Mouse (Mus musculus) hindbrain, embryonic 11.5 days (tissue): ENCODE measurements around the gene Otx1. TPM values are rescaled to one million over a fixed set of nuclear protein-coding genes. Genes with fewer than 3 reads are reported as not detected.

ENCODE experiments used
- ATAC-seq: fragments of 200-750 bp; cut with Nextera tagmentation; 2 replicates; pipeline ENCODE4 v1.8.0; 2017; ENCODE audit warnings: mild to moderate bottlenecking, moderate TSS enrichment, moderate library complexity; ENCODE audit not compliant: low FRiP score
- DNase-seq: peaks from one replicate; pipeline ENCODE4 v3.0.0-alpha.2; 2015; ENCODE audit warnings: low spot score
- H3K27ac ChIP-seq: fragments of 300-500 bp; sonication (generic); 2 replicates; pipeline ENCODE4 v1.5.1; 2014; ENCODE audit warnings: mild to moderate bottlenecking, low read depth, low read length
- H3K27me3 ChIP-seq: fragments of 300-500 bp; sonication (generic); 2 replicates; pipeline ENCODE4 v1.6.1; 2014; ENCODE audit warnings: mild to moderate bottlenecking, low read length, moderate library complexity, mixed read lengths; ENCODE audit not compliant: control insufficient read depth, insufficient read depth
- H3K36me3 ChIP-seq: fragments of 300-500 bp; sonication (generic); 2 replicates; pipeline ENCODE4 v1.6.1; 2014; ENCODE audit warnings: mild to moderate bottlenecking, low read length, moderate library complexity, mixed read lengths; ENCODE audit not compliant: control insufficient read depth, insufficient read depth
- H3K4me1 ChIP-seq: fragments of 300-500 bp; sonication (generic); replicated peaks from 2 replicates; pipeline ENCODE4 v1.6.1; 2014; ENCODE audit warnings: low read length, mixed read lengths; ENCODE audit not compliant: control insufficient read depth, insufficient read depth
- H3K4me2 ChIP-seq: fragments of 300-500 bp; sonication (generic); replicated peaks from 2 replicates; pipeline ENCODE4 v1.6.1; 2014; ENCODE audit warnings: mild to moderate bottlenecking, low read depth, low read length
- H3K4me3 ChIP-seq: fragments of 300-500 bp; sonication (generic); 2 replicates; pipeline ENCODE4 v1.5.1; 2014; ENCODE audit warnings: low read depth, low read length
- H3K9ac ChIP-seq: fragments of 300-500 bp; sonication (generic); 2 replicates; pipeline ENCODE4 v1.6.1; 2014; ENCODE audit warnings: low read depth, low read length
- H3K9me3 ChIP-seq: fragments of 300-500 bp; sonication (generic); 2 replicates; pipeline ENCODE4 v1.6.1; 2016; ENCODE audit warnings: low read length; ENCODE audit not compliant: control insufficient read depth
- WGBS: fragments of 180-500 bp; shearing (Covaris S2); extraction: QIAGEN DNeasy Blood & Tissue Kit; methylation state at CpG from one replicate; pipeline ENCODE4 v1.1.7; 2014; 5-methylcytosine and 5-hydroxymethylcytosine counted together
- polyA plus RNA-seq: library from polyadenylated mRNA; unstranded; fragments of >200 nt; fragmentation: Nextera tagmentation; extraction: Ambion mirVana; gene quantifications from 2 replicates; pipeline ENCODE4 v1.2.1, GENCODE M21; 2014

Gene Otx1
- 2.0 and 3.0 TPM in 2 replicates for polyA plus RNA-seq

- peak within 1 kb of the TSS; percentile 59 for H3K9ac ChIP-seq
- DNase-seq (peak; percentile 73), ATAC-seq (no peak)
- peak within 1 kb of the TSS; percentile 94 for H3K4me2 ChIP-seq
- H3K27me3 ChIP-seq: peaks cover 89% of the 10 kb centered on the region
- under 1% methylated on average over 34 of the region's 34 CpGs for WGBS
- peak within 1 kb of the TSS; percentile 51 for H3K4me3 ChIP-seq
- H3K27ac ChIP-seq: no peak within 1 kb of the TSS; the same call in 1 of the 2 replicates
- H3K36me3 ChIP-seq: no peaks in the 10 kb centered on the region
- H3K4me1 ChIP-seq: peaks cover 8% of the 10 kb centered on the region
- no peaks in the 10 kb centered on the region for H3K9me3 ChIP-seq
These were observed at the start of gene Otx1 for GRCm38 (mm10) chr11:22002783-22003340. TSS of gene Otx1 (minus strand) at chr11:22002897.

- Histone ChIP-seq H3K4me3 (no peak overlapping the region), H3K27ac (no peak overlapping the region), H3K27me3 (no peaks in the 10 kb centered on the region), H3K4me1 (no peaks in the 10 kb centered on the region), H3K4me2 (no peak overlapping the region), H3K9me3 (no peaks in the 10 kb centered on the region), H3K36me3 (no peaks in the 10 kb centered on the region), H3K9ac (no peak overlapping the region)
- DNase-seq (no peak), ATAC-seq (no peak)
- 78% methylated on average over 7 of the region's 7 CpGs for WGBS
These were observed 48.2 kb upstream of the Otx1 start for GRCm38 (mm10) chr11:22050864-22051263.

- WGBS: 83% methylated on average over 6 of the region's 6 CpGs
- H3K36me3 ChIP-seq: no peaks in the 10 kb centered on the region
- no peak overlapping the region for H3K27ac ChIP-seq
- no peaks in the 10 kb centered on the region for H3K27me3 ChIP-seq
- H3K4me1 ChIP-seq: no peaks in the 10 kb centered on the region
- no peak for ATAC-seq
- no peak overlapping the region for H3K4me2 ChIP-seq
- no peak for DNase-seq
- no peak overlapping the region for H3K9ac ChIP-seq
- no peak overlapping the region for H3K4me3 ChIP-seq
- H3K9me3 ChIP-seq: no peaks in the 10 kb centered on the region
These were observed 37.2 kb upstream of the Otx1 start for GRCm38 (mm10) chr11:22039854-22040426.

GRCm38 (mm10) chr11:22034564-22035105, 31.9 kb upstream of the Otx1 start:
- Histone ChIP-seq H3K27ac (no peak overlapping the region), H3K4me2 (no peak overlapping the region)

GRCm38 (mm10) chr11:22033582-22033981, 30.9 kb upstream of the Otx1 start:
- no peak for ATAC-seq
- no peaks in the 10 kb centered on the region for H3K4me1 ChIP-seq
- no peaks in the 10 kb centered on the region for H3K36me3 ChIP-seq
- H3K4me2 ChIP-seq: no peak overlapping the region
- no peak overlapping the region for H3K27ac ChIP-seq
- no peak overlapping the region for H3K9ac ChIP-seq
- DNase-seq: no peak
- 92% methylated on average over 3 of the region's 3 CpGs for WGBS
- H3K9me3 ChIP-seq: no peaks in the 10 kb centered on the region
- H3K4me3 ChIP-seq: no peak overlapping the region
- H3K27me3 ChIP-seq: no peaks in the 10 kb centered on the region

More at GRCm38 (mm10) chr11:22034564-22035105, 31.9 kb upstream of the Otx1 start:
- DNase-seq (no peak), ATAC-seq (no peak)
- no peaks in the 10 kb centered on the region for H3K36me3 ChIP-seq
- WGBS: 20% methylated on average over 7 of the region's 7 CpGs
- no peak overlapping the region for H3K4me3 ChIP-seq
- no peaks in the 10 kb centered on the region for H3K4me1 ChIP-seq
- H3K9me3 ChIP-seq: no peaks in the 10 kb centered on the region
- no peaks in the 10 kb centered on the region for H3K27me3 ChIP-seq
- no peak overlapping the region for H3K9ac ChIP-seq

- no peak overlapping the region for H3K27ac ChIP-seq
- no peak overlapping the region for H3K4me3 ChIP-seq
- DNase-seq (no peak), ATAC-seq (no peak)
- H3K4me2 ChIP-seq: no peak overlapping the region
- 96% methylated on average over 2 of the region's 2 CpGs for WGBS
- H3K4me1 ChIP-seq: no peaks in the 10 kb centered on the region
- H3K36me3 ChIP-seq: no peaks in the 10 kb centered on the region
- H3K9me3 ChIP-seq: no peaks in the 10 kb centered on the region
- no peak overlapping the region for H3K9ac ChIP-seq
- H3K27me3 ChIP-seq: no peaks in the 10 kb centered on the region
These were observed 17.9 kb upstream of the Otx1 start for GRCm38 (mm10) chr11:22020602-22021001.

GRCm38 (mm10) chr11:22017444-22017843, 14.7 kb upstream of the Otx1 start:
- no peak overlapping the region for H3K4me2 ChIP-seq
- peak; percentile 12 for DNase-seq
- H3K27me3 ChIP-seq: 0 out of 2 replicates have a peak, but pooled peaks cover 2% of the 10 kb centered on the region
- H3K27ac ChIP-seq: no peak overlapping the region
- ATAC-seq: peak; percentile 70; the same call in 1 of the 2 replicates
- 41% methylated on average over 8 of the region's 8 CpGs for WGBS
- H3K9ac ChIP-seq: no peak overlapping the region
- H3K4me1 ChIP-seq: no peaks in the 10 kb centered on the region
- H3K9me3 ChIP-seq: no peaks in the 10 kb centered on the region
- no peaks in the 10 kb centered on the region for H3K36me3 ChIP-seq
- no peak overlapping the region for H3K4me3 ChIP-seq

GRCm38 (mm10) chr11:22016341-22016740, 13.6 kb upstream of the Otx1 start:
- H3K4me3 ChIP-seq: no peak overlapping the region
- 81% methylated on average over 3 of the region's 3 CpGs for WGBS
- H3K4me1 ChIP-seq: no peaks in the 10 kb centered on the region
- peaks cover 3% of the 10 kb centered on the region; the same call in 1 of the 2 replicates for H3K27me3 ChIP-seq
- DNase-seq (no peak), ATAC-seq (no peak)
- H3K9ac ChIP-seq: no peak overlapping the region
- H3K9me3 ChIP-seq: no peaks in the 10 kb centered on the region
- no peak overlapping the region for H3K4me2 ChIP-seq
- no peak overlapping the region for H3K27ac ChIP-seq
- no peaks in the 10 kb centered on the region for H3K36me3 ChIP-seq

GRCm38 (mm10) chr11:22008817-22009216, 6.1 kb upstream of the Otx1 start:
- WGBS: 15% methylated on average over 2 of the region's 2 CpGs
- H3K9ac ChIP-seq: no peak overlapping the region
- no peaks in the 10 kb centered on the region for H3K36me3 ChIP-seq
- DNase-seq: no peak
- ATAC-seq: no peak
- no peak overlapping the region for H3K27ac ChIP-seq
- H3K4me3 ChIP-seq: no peak overlapping the region
- H3K4me1 ChIP-seq: peaks cover 4% of the 10 kb centered on the region; the same call in 1 of the 2 replicates
- H3K27me3 ChIP-seq: peaks cover 55% of the 10 kb centered on the region
- no peaks in the 10 kb centered on the region for H3K9me3 ChIP-seq
- H3K4me2 ChIP-seq: peak overlapping the region; percentile 22; the same call in 1 of the 2 replicates
